Mouse (Mus musculus) C2C12 (cell line): ENCODE measurements around the gene Csde1.

Experiments used
- CEBPB ChIP-seq: IDR thresholded peaks from one replicate; pipeline ENCODE4 v1.6.1; 2011; ENCODE audit warnings: low read depth, mild to moderate bottlenecking, control low read depth, moderate library complexity
- CTCF ChIP-seq: IDR thresholded peaks from one replicate; pipeline ENCODE4 v1.5.1; 2011; ENCODE audit not compliant: control insufficient read depth, insufficient read depth, insufficient read length
- FOSL1 ChIP-seq: IDR thresholded peaks from one replicate; pipeline ENCODE4 v1.8.0; 2011; ENCODE audit warnings: mild to moderate bottlenecking, low read length; ENCODE audit not compliant: poor library complexity, insufficient read depth, severe bottlenecking
- MYOG ChIP-seq: IDR thresholded peaks from one replicate; pipeline ENCODE4 v1.6.1; 2011; ENCODE audit not compliant: control insufficient read depth, insufficient read length; ENCODE audit errors: extremely low read depth
- USF1 ChIP-seq: IDR thresholded peaks from one replicate; pipeline ENCODE4 v1.6.1; 2011; ENCODE audit warnings: low read depth, mild to moderate bottlenecking, control low read depth, moderate library complexity

- no peak for TF ChIP-seq CTCF
- TF ChIP-seq MYOG, result no peak
- no peak for TF ChIP-seq CEBPB
- no peak for TF ChIP-seq FOSL1
- no peak for TF ChIP-seq USF1
Measured at GRCm38 (mm10) chr3:103040861-103041379, 20.7 kb downstream of the Csde1 start.
